Mouse (Mus musculus) kidney, postnatal 0 days (tissue): ENCODE measurements around the gene Apeh. TPM values are rescaled to one million over a fixed set of nuclear protein-coding genes. Genes with fewer than 3 reads are reported as not detected.

Experiments used
- ATAC-seq: fragments of 200-750 bp; cut with Nextera tagmentation; replicated peaks from 2 replicates; pipeline ENCODE4 v1.8.0; 2017; ENCODE audit warnings: low read depth, moderate number of reproducible peaks, moderate TSS enrichment, moderate library complexity; ENCODE audit not compliant: low FRiP score
- DNase-seq: peaks from one replicate; pipeline ENCODE4 v3.0.0-alpha.2; 2016; ENCODE audit warnings: low spot score
- H3K27ac ChIP-seq: fragments of 300-500 bp; sonication (generic); 2 replicates; pipeline ENCODE4 v1.5.1; 2014; ENCODE audit warnings: mild to moderate bottlenecking
- H3K27me3 ChIP-seq: fragments of 300-500 bp; sonication (generic); 2 replicates; pipeline ENCODE4 v1.6.1; 2014; ENCODE audit warnings: low read length, mixed read lengths; ENCODE audit not compliant: insufficient read depth
- H3K36me3 ChIP-seq: fragments of 300-500 bp; sonication (generic); 2 replicates; pipeline ENCODE4 v1.6.1; 2014; ENCODE audit warnings: low read length, mixed read lengths; ENCODE audit not compliant: insufficient read depth
- H3K4me1 ChIP-seq: fragments of 300-500 bp; sonication (generic); replicated peaks from 2 replicates; pipeline ENCODE4 v1.6.1; 2014; ENCODE audit warnings: antibody characterized with exemption, low read length, mixed read lengths; ENCODE audit not compliant: insufficient read depth
- H3K4me2 ChIP-seq: fragments of 300-500 bp; sonication (generic); 2 replicates; pipeline ENCODE4 v1.6.1; 2014; ENCODE audit warnings: mild to moderate bottlenecking, low read length, moderate library complexity, mixed read lengths
- H3K4me3 ChIP-seq: fragments of 300-500 bp; sonication (generic); replicated peaks from 2 replicates; pipeline ENCODE4 v1.5.1; 2014; ENCODE audit warnings: low read depth, low read length
- H3K9ac ChIP-seq: fragments of 300-500 bp; sonication (generic); 2 replicates; pipeline ENCODE4 v1.6.1; 2014; ENCODE audit warnings: low read depth, low read length
- H3K9me3 ChIP-seq: fragments of 300-500 bp; sonication (generic); replicated peaks from 2 replicates; pipeline ENCODE4 v1.6.1; 2016; ENCODE audit warnings: low read length, inconsistent platforms, mixed read lengths
- CTCF ChIP-seq: IDR thresholded peaks from 2 replicates; pipeline ENCODE4 v1.5.1; 2016; ENCODE audit warnings: antibody characterized with exemption, low read depth, mild to moderate bottlenecking, moderate library complexity
- WGBS: fragments of 180-500 bp; shearing (Covaris S2); extraction: QIAGEN DNeasy Blood & Tissue Kit; methylation state at CpG from one replicate; pipeline ENCODE4 v1.1.7; 2014; 5-methylcytosine and 5-hydroxymethylcytosine counted together
- polyA plus RNA-seq: library from polyadenylated mRNA; unstranded; fragments of >200 nt; fragmentation: Nextera tagmentation; extraction: Ambion mirVana; gene quantifications from 2 replicates; pipeline ENCODE4 v1.2.1, GENCODE M21; 2015

The Apeh gene
- polyA plus RNA-seq, 1 experiment from 2014 or later: 62.6 TPM

GRCm38 (mm10) chr9:108099619-108100018 lies 5.2 kb upstream of the Apeh start:
- DNase-seq: no peak
- no peak for ATAC-seq
- Histone ChIP-seq H3K4me2 (no peak overlapping the region), H3K4me1 (peaks cover 9% of the 10 kb centered on the region), H3K36me3 (no peaks in the 10 kb centered on the region), H3K9ac (no peak overlapping the region), H3K27ac (no peak overlapping the region), H3K9me3 (no peaks in the 10 kb centered on the region), H3K4me3 (no peak overlapping the region), H3K27me3 (no peaks in the 10 kb centered on the region)
- 90% methylated on average over 8 of the region's 8 CpGs for WGBS
- no peak for TF ChIP-seq CTCF

DNA sequence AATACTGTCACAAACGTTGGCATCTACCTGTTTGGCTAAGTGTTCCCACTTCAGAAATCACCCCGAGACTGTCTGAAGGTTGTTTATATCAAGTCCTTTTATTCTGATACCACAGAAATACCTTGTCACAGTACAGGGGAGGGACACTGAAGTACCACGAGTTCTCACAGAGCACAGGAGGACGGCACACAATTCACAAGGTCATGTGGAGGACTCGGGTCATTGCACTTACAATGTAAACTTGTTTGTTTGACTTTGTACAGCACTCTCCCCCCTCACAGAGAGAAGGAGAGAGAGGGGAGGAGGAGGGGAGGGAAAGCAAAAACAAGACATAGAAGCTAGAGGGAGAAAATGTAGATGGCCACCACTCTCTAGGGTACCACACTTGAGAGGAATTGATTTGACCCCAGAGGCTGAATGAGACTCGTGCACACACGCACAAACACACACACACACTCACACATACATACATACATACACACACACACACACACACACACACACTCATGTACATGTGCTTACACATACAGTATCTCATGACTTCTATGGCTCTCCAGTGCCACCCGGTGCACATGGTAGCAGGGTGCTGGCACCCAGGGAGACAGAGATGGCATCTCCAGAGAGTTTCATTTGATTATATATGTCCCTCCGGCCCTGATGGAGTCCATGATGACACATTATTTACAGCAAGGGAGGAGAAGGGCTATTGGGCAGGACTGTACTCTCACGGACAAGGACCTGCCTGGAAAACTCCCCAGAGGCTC lies 1.7 kb upstream of the Apeh start:
- Histone ChIP-seq H3K4me2 (no peak overlapping the region), H3K9me3 (no peaks in the 10 kb centered on the region), H3K9ac (no peak overlapping the region), H3K27me3 (no peaks in the 10 kb centered on the region), H3K27ac (no peak overlapping the region), H3K4me3 (no peak overlapping the region), H3K36me3 (peaks cover 12% of the 10 kb centered on the region; the same call in 1 of the 2 replicates), H3K4me1 (peaks cover 7% of the 10 kb centered on the region)
- DNase-seq (no peak), ATAC-seq (no peak)
- TF ChIP-seq CTCF: no peak
- WGBS: 49% methylated on average over 10 of the region's 10 CpGs

- no peaks in the 10 kb centered on the region for H3K27me3 ChIP-seq
- peak; percentile 81 for TF ChIP-seq CTCF
- DNase-seq (peak; percentile 90), ATAC-seq (no peak)
- H3K27ac ChIP-seq: peak overlapping the region; percentile 19; the same call in 1 of the 2 replicates
- peak overlapping the region; percentile 99 for H3K4me2 ChIP-seq
- peaks cover 16% of the 10 kb centered on the region; the same call in 1 of the 2 replicates for H3K36me3 ChIP-seq
- WGBS: 3% methylated on average over 3 of the region's 3 CpGs
- peak overlapping the region; percentile 71 for H3K4me3 ChIP-seq
- no peak overlapping the region for H3K9ac ChIP-seq
- H3K4me1 ChIP-seq: peaks cover 7% of the 10 kb centered on the region
- no peaks in the 10 kb centered on the region for H3K9me3 ChIP-seq
These were observed 1.1 kb upstream of the Apeh start for GRCm38 (mm10) chr9:108095518-108095917.

DNA sequence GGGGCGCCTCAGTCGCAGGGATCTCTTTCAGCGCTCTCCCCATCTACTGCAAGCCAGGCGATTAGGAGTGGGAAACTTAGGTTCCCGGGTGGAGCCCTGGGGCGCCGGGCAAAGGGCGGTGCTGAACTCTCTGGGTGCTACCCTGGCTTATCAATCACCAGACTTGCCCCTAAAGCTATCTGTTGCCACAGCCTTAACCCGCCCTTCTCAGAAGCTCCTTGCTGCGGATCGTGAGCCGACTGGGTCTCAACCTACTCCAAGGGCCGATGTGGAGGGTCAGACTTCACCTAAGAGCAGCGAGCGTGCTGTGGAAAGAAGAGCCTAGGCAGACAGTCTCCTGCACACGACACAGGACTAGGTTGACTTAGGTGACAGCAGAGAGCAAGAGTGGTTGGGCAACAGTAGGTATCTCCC lies 599 bp upstream of the Apeh start:
- Histone ChIP-seq H3K27me3 (no peaks in the 10 kb centered on the region), H3K9ac (peak overlapping the region; percentile 77), H3K27ac (peak overlapping the region; percentile 19), H3K9me3 (no peaks in the 10 kb centered on the region), H3K4me1 (peaks cover 7% of the 10 kb centered on the region), H3K4me2 (peak overlapping the region; percentile 99), H3K36me3 (peaks cover 21% of the 10 kb centered on the region), H3K4me3 (peak overlapping the region; percentile 71)
- ATAC-seq: peak; percentile 1; the same call in 1 of the 2 replicates
- under 1% methylated on average over 16 of the region's 16 CpGs for WGBS
- no peak for TF ChIP-seq CTCF
- DNase-seq: peak; percentile 37

DNA sequence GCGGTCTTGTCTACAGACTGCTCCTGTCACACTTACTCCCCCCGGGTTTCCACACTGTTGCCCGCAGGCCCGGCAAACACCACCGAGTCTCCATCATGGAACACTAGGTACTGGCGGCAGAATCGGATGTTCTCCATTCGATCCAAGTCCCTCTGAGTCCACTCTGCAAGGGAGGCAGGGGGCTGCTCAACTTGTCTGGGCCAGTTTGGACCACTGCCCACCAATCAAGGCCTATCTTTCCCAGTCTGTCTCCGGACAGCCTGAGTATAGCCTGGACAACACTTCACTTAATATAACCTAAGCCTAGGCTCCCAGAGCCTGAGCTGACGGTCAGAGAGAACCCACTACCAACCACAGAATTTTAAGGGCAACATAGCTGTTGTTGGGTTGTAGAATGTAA lies 820 bp downstream of the Apeh start:
- Histone ChIP-seq H3K27me3 (no peaks in the 10 kb centered on the region), H3K4me1 (peaks cover 5% of the 10 kb centered on the region), H3K4me3 (peak overlapping the region; percentile 71), H3K27ac (peak overlapping the region; percentile 80; the same call in 1 of the 2 replicates), H3K9ac (peak overlapping the region; percentile 77), H3K9me3 (no peaks in the 10 kb centered on the region), H3K4me2 (peak overlapping the region; percentile 99), H3K36me3 (peaks cover 34% of the 10 kb centered on the region)
- DNase-seq (no peak), ATAC-seq (no peak)
- no peak for TF ChIP-seq CTCF
- 54% methylated on average over 10 of the region's 10 CpGs for WGBS

DNA sequence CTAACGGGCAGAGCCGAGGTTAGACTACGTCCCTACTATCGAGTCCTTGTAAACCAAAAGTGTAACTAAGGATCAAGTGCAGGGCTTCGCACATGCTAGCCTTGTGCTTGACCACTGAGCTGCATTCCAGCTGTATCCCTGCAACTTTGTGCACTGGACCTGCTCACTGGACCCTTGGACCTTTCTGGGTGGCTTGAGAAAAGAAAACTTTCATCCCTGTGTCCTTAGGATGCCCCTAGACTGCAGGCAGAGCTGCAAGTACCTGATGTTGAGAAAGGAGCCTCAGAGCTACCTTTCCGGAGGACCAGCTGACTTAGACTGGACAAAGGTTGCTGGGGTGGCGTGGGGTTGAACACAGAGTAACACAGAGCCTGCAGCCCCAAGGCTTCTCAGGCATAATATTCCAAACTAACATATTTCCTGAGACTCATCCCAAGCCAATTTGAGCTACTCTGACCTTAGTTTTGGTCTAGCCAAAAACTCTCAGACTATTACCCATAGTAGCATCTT lies 3.7 kb downstream of the Apeh start:
- 89% methylated on average over 7 of the region's 7 CpGs for WGBS
- Histone ChIP-seq H3K9me3 (no peaks in the 10 kb centered on the region), H3K27ac (no peak overlapping the region), H3K9ac (no peak overlapping the region), H3K4me2 (no peak overlapping the region), H3K4me3 (no peak overlapping the region), H3K36me3 (peaks cover 54% of the 10 kb centered on the region), H3K27me3 (no peaks in the 10 kb centered on the region), H3K4me1 (peaks cover 3% of the 10 kb centered on the region; the same call in 1 of the 2 replicates)
- ATAC-seq (peak; percentile 27; the same call in 1 of the 2 replicates), DNase-seq (no peak)
- TF ChIP-seq CTCF: no peak
